Mouse (Mus musculus): ENCODE measurements around the gene Slc6a2.

Slc6a2 gene

GRCm38 (mm10) chr8:93030664-93031063, 70.8 kb downstream of the Slc6a2 start:
- WGBS: 58% methylated on average over 2 of the region's 2 CpGs

GRCm38 (mm10) chr8:93038831-93039230, 79.0 kb downstream of the Slc6a2 start:
- WGBS: 43% methylated on average over 2 of the region's 2 CpGs

- 47% methylated on average over 2 of the region's 2 CpGs for WGBS
Measured at GRCm38 (mm10) chr8:93040256-93040655, 80.4 kb downstream of the Slc6a2 start.

- WGBS: 84% methylated on average over 4 of the region's 4 CpGs
Measured at GRCm38 (mm10) chr8:93040776-93041567, 81.1 kb downstream of the Slc6a2 start.

GRCm38 (mm10) chr8:93043083-93043482, 83.2 kb downstream of the Slc6a2 start:
- WGBS: 70% methylated on average over 1 of the region's 1 CpGs

- 89% methylated on average over 3 of the region's 3 CpGs for WGBS
Measured at GRCm38 (mm10) chr8:93048092-93048491, 88.2 kb downstream of the Slc6a2 start, which contains the start of gene Ces1a. Gene Ces1a (minus strand): TSS chr8:93048192.

- 33% methylated on average over 4 of the region's 4 CpGs for WGBS
Measured at GRCm38 (mm10) chr8:93048510-93049416, 88.9 kb downstream of the Slc6a2 start.

All from cerebral cortex, adult 2 months (tissue).